Mouse (Mus musculus): ENCODE data around the gene Nxn. TPM values are rescaled to one million over a fixed set of nuclear protein-coding genes. Genes with fewer than 3 reads are reported as not detected.

Nxn gene
- polyA plus RNA-seq, 1 experiment from 2014 or later, result 59.5 TPM

- DNase-seq (ENCODE audit: low spot score), result no peak
- H3K36me3 ChIP-seq, result peaks cover 99% of the 10 kb centered on the region
- no peak overlapping the region for H3K4me3 ChIP-seq
- no peaks in the 10 kb centered on the region for H3K4me1 ChIP-seq
- H3K27me3 ChIP-seq (ENCODE audit: low read depth, poor library complexity, severe bottlenecking), result no peaks in the 10 kb centered on the region
- H3K9me3 ChIP-seq (replicated peaks), result no peaks in the 10 kb centered on the region
- WGBS, result 79% methylated on average over 4 of the region's 4 CpGs
- H3K27ac ChIP-seq (replicated peaks), result no peak overlapping the region
These were observed 20.2 kb upstream of the Nxn start for GRCm38 (mm10) chr11:76419179-76419578.

DNA sequence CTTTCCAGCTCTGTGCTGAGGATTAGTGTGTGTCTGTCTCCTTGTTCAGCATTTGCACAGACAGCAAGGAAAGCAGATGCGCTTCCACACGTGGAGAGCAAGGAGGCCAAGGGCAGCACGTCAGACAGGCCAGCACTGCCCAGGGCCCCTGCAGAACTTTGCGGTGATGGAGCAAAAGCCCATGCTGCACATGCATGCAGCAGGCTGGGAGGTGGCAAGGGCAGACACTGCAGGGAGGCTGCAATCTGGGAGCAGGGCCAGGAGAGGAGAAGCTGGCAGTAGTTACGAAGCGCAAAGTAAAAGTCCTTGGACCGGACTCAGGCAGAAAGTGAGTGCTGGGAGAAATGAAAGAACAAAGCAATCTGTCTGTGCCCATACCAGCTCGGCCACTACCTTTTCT is 19.5 kb upstream of the Nxn start:
- Histone ChIP-seq H3K4me3 (no peak overlapping the region), H3K9me3 (replicated peaks) (no peaks in the 10 kb centered on the region), H3K4me1 (no peaks in the 10 kb centered on the region), H3K27ac (replicated peaks) (no peak overlapping the region), H3K36me3 (peaks cover 99% of the 10 kb centered on the region), H3K27me3 (ENCODE audit: low read depth, poor library complexity, severe bottlenecking) (no peaks in the 10 kb centered on the region)
- WGBS, result 90% methylated on average over 8 of the region's 8 CpGs
- DNase-seq (ENCODE audit: low spot score), result no peak

DNA sequence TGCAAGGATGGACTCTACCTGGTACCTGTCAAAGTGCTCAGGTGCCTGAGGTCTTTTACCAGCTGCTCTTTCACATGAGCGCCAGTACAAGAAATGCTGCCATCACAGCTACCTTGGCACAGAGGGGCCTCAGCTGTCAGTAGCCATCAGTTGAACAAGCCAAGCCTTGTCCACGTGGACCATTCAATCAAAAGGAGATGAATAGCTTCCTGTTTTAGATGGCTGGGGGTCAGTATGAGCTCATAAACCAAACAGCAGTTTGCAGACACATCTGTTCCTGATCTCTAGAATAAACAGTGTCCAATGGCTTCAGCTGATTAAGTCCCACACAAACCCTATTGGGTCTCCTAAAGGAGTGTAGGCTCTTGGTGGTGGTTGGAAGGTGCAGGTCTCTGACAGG is 17.0 kb upstream of the Nxn start:
- H3K4me3 ChIP-seq, result no peak overlapping the region
- H3K9me3 ChIP-seq (replicated peaks), result no peaks in the 10 kb centered on the region
- H3K4me1 ChIP-seq, result no peaks in the 10 kb centered on the region
- H3K27ac ChIP-seq (replicated peaks), result no peak overlapping the region
- peaks cover 97% of the 10 kb centered on the region for H3K36me3 ChIP-seq
- DNase-seq (ENCODE audit: low spot score), result no peak
- H3K27me3 ChIP-seq (ENCODE audit: low read depth, poor library complexity, severe bottlenecking), result no peaks in the 10 kb centered on the region
- WGBS, result 70% methylated on average over 2 of the region's 2 CpGs

DNA sequence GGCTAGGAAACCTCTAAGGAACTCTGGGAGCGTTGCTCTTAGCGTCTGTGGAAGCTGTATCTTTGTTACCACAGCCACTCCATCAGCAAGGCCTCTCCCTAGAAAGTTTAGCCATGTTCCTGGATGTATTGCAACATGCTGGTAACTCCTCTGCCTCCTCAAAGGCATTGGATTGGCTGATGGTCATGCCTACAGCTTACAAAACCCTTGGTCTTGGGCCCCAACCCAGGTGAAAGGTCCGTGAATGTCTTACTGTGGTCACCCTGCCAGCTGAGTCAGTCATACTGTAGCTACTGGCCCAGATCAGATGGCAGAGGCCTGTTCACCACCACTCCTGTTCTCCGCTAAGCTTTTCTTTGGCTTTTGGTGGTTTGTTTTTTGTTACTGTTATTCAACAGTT is 16.1 kb upstream of the Nxn start:
- H3K4me3 ChIP-seq, result no peak overlapping the region
- WGBS, result 94% methylated on average over 4 of the region's 4 CpGs
- H3K27me3 ChIP-seq (ENCODE audit: low read depth, poor library complexity, severe bottlenecking), result no peaks in the 10 kb centered on the region
- no peak for DNase-seq (ENCODE audit: low spot score)
- H3K9me3 ChIP-seq (replicated peaks), result no peaks in the 10 kb centered on the region
- no peaks in the 10 kb centered on the region for H3K4me1 ChIP-seq
- H3K27ac ChIP-seq (replicated peaks), result no peak overlapping the region
- peaks cover 91% of the 10 kb centered on the region for H3K36me3 ChIP-seq

DNA sequence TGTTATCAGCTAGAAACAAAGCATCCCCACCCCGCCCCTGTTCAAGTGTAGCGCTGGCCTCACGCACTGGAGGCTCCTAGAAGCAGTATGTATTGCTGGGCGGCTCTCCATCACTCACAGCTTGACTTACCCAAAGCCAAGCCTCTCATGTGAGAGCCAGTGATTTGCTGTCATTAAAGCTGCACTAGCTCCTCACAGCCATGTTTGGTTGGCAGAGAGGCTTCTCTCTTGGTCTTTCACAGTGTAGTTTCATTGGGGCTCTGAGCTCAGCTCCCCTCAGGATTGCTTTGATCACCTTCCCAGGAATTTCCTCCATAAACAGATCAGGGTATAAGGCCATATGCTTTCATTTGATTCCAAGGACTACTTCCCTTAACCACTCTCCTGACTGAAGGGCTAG is 14.3 kb upstream of the Nxn start:
- peaks cover 79% of the 10 kb centered on the region for H3K36me3 ChIP-seq
- no peaks in the 10 kb centered on the region for H3K9me3 ChIP-seq (replicated peaks)
- no peak for DNase-seq (ENCODE audit: low spot score)
- whole genome bisulfite sequencing, result 87% methylated on average over 4 of the region's 4 CpGs
- peaks cover 4% of the 10 kb centered on the region for H3K4me1 ChIP-seq
- H3K4me3 ChIP-seq, result no peak overlapping the region
- H3K27me3 ChIP-seq (ENCODE audit: low read depth, poor library complexity, severe bottlenecking), result no peaks in the 10 kb centered on the region
- H3K27ac ChIP-seq (replicated peaks), result no peak overlapping the region

DNA sequence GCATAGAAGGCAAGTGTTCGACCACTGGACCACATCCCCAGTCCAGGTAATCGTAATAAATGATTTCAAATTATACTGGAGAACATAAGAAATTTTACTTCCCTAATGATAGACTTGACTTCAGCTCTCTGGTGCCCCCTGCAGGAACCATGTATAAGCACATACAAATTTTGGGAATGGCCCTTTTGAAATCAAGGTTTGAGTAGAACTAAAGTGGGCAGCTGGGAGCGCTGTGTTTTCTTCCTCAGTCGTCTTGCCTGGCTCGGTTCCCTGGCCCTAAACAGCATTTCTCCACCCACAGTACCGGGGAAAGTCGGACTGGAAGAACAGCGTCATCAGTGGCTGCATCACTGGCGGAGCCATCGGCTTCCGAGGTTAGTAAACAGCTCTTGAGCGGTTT is 11.9 kb upstream of the Nxn start:
- no peak overlapping the region for H3K27ac ChIP-seq (replicated peaks)

DNA sequence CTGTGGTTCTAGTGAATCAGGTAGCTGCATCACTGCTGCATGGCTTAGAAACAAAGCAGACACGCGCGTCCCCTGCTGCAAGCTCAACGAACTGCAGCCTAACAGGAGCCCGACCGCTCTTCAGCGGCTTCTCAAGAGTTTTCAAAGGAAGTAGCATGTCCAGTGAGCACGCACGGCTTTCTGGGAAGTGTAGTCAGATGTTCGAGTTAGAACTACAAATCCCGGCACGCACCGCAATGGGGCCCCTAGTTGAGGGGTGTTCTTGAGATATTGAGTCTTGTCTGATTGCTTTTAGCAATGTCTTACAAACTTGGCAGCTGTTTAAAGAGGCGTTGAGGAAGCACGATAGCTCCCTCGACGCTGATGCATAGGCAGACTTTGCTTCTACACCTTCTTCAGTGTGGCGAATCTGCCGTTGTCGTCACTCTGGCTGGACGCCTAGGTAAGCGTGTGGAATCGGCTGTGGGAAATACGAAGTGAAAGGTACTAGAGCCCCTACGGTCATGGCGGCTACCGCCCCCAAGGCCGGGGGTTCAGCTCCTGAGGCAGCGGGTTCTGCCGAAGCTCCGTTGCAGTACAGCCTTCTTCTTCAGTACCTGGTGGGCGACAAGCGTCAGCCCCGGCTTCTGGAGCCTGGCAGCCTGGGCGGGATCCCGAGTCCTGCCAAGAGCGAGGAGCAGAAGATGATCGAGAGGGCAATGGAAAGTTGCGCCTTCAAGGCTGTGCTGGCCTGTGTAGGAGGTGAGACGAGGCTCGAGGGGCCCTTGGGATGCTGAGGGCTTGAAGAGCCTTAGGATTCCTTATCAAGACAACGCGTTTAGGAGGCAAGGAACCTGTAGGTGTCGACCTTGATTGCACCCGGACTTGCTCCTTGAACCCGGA is 8.0 kb upstream of the Nxn start, which contains the start of gene Timm22:
Timm22 (plus strand) TSS at position 251 of the 882 bp plus-strand sequence.
- DNase-seq (ENCODE audit: low spot score), result peak; percentile 95
- H3K27me3 ChIP-seq (ENCODE audit: low read depth, poor library complexity, severe bottlenecking), result no peaks in the 10 kb centered on the region
- H3K9me3 ChIP-seq (replicated peaks), result no peaks in the 10 kb centered on the region
- peak within 1 kb of the TSS; percentile 93 for H3K27ac ChIP-seq (replicated peaks)
- H3K4me1 ChIP-seq, result peaks cover 13% of the 10 kb centered on the region
- WGBS, result under 1% methylated on average over 46 of the region's 46 CpGs
- H3K36me3 ChIP-seq, result peaks cover 16% of the 10 kb centered on the region
- peak within 1 kb of the TSS; percentile 97 for H3K4me3 ChIP-seq

More for the DNA sequence above, 11.9 kb upstream of the Nxn start:
- DNase-seq (ENCODE audit: low spot score), result peak; percentile 43
- WGBS, result 71% methylated on average over 12 of the region's 12 CpGs
- Histone ChIP-seq H3K9me3 (replicated peaks) (no peaks in the 10 kb centered on the region), H3K4me1 (peaks cover 13% of the 10 kb centered on the region), H3K36me3 (peaks cover 55% of the 10 kb centered on the region), H3K4me3 (no peak overlapping the region), H3K27me3 (ENCODE audit: low read depth, poor library complexity, severe bottlenecking) (no peaks in the 10 kb centered on the region)

DNA sequence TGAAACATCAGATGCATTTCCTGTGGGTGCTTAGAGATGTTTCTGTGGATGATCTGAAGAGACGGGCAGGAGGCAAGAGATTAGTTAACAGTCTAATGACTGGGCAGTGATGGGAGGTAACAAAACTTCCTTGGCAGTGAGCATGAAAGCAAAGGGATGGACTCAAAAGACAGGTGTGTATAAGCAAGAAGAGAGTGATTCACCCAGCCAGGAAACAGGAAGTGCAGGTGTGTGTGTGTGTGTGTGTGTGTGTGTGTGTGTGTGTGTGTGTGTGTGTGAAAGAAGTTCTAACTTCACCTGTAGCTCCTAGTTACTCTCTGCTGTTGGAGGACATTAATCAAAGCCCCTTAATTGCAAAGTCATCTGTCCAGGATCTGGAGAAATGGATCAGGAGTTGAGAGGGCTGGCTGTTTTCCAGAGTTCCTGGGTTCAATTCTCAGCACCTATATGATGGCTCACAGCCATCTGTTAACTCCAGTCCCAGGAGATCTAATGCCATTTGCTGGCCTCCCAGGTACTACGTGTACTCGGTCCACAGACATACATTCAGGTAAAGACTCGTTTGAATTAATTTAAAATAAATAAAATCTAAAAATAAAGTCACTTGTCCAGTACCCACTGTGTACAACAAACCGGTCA is 6.8 kb upstream of the Nxn start:
- no peak overlapping the region for H3K27ac ChIP-seq (replicated peaks)
- peaks cover 8% of the 10 kb centered on the region for H3K36me3 ChIP-seq
- peaks cover 13% of the 10 kb centered on the region for H3K4me1 ChIP-seq
- WGBS, result 88% methylated on average over 5 of the region's 5 CpGs
- peaks cover 4% of the 10 kb centered on the region; the same call in 1 of the 2 replicates for H3K27me3 ChIP-seq (ENCODE audit: low read depth, poor library complexity, severe bottlenecking)
- no peak for DNase-seq (ENCODE audit: low spot score)
- no peak overlapping the region for H3K4me3 ChIP-seq
- H3K9me3 ChIP-seq (replicated peaks), result no peaks in the 10 kb centered on the region

DNA sequence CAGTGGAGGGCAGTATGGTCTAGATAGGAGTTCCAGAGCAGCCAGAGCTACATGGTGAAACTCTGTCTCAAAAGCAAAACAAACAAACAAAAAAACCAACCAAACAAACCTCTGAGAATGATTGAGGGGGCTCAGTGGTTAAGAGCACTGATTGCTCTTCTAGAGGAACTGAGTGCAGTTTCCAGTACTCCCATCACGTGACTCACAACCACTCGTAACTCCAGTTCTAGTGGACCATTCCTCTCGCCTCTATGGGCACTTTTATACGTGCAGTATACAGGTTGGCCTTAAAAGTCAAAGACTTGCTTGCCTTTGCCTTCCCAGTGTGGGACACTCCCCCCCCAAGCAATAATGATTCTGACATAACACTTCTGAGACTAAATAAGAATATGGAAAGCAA is 6.2 kb upstream of the Nxn start:
- 74% methylated on average over 4 of the region's 4 CpGs for WGBS
- no peak for DNase-seq (ENCODE audit: low spot score)
- H3K9me3 ChIP-seq (replicated peaks), result no peaks in the 10 kb centered on the region

DNA sequence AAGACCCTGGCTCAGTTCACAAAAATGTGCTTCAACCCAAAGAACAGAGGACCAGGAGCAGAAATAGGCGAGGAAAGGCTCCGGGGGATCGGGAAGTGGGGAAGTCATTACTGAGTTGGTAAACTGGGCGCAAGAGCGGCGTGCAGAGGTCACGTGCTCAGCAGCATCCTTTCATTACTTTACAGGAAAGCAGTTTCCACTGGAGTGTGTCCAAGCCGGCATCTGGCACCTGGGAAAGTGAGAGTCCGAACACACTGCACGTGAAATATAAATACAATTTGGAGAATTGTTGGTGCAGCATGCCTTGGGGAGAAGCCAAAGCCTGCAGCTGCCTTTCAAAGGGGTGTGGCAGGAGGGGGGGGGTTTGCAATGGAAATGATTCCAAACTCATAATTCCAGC is 2.5 kb upstream of the Nxn start:
- H3K9me3 ChIP-seq (replicated peaks), result no peaks in the 10 kb centered on the region
- 79% methylated on average over 10 of the region's 10 CpGs for WGBS
- H3K27ac ChIP-seq (replicated peaks), result no peak overlapping the region
- peaks cover 29% of the 10 kb centered on the region for H3K4me1 ChIP-seq
- H3K36me3 ChIP-seq, result no peaks in the 10 kb centered on the region
- no peak overlapping the region for H3K4me3 ChIP-seq
- no peak for DNase-seq (ENCODE audit: low spot score)
- peaks cover 4% of the 10 kb centered on the region; the same call in 1 of the 2 replicates for H3K27me3 ChIP-seq (ENCODE audit: low read depth, poor library complexity, severe bottlenecking)

More for the DNA sequence above, 6.2 kb upstream of the Nxn start:
- Histone ChIP-seq H3K4me1 (peaks cover 13% of the 10 kb centered on the region), H3K36me3 (peaks cover 7% of the 10 kb centered on the region), H3K27me3 (ENCODE audit: low read depth, poor library complexity, severe bottlenecking) (peaks cover 4% of the 10 kb centered on the region; the same call in 1 of the 2 replicates), H3K27ac (replicated peaks) (no peak overlapping the region), H3K4me3 (no peak overlapping the region)

GRCm38 (mm10) chr11:76399587-76400330 is 819 bp upstream of the Nxn start:
- peaks cover 43% of the 10 kb centered on the region for H3K4me1 ChIP-seq
- peak overlapping the region; percentile 95; the same call in 1 of the 2 replicates for H3K27ac ChIP-seq (replicated peaks)
- H3K4me3 ChIP-seq, result peak overlapping the region; percentile 93
- no peaks in the 10 kb centered on the region for H3K9me3 ChIP-seq (replicated peaks)
- WGBS, result 21% methylated on average over 11 of the region's 11 CpGs
- DNase-seq (ENCODE audit: low spot score), result no peak
- H3K36me3 ChIP-seq, result peaks cover 7% of the 10 kb centered on the region
- peaks cover 4% of the 10 kb centered on the region; the same call in 1 of the 2 replicates for H3K27me3 ChIP-seq (ENCODE audit: low read depth, poor library complexity, severe bottlenecking)

GRCm38 (mm10) chr11:76398312-76398797 is 585 bp downstream of the Nxn start:
- Histone ChIP-seq H3K27ac (replicated peaks) (peak overlapping the region; percentile 95), H3K4me3 (peak overlapping the region; percentile 93), H3K9me3 (replicated peaks) (no peaks in the 10 kb centered on the region), H3K36me3 (peaks cover 12% of the 10 kb centered on the region), H3K4me1 (peaks cover 45% of the 10 kb centered on the region), H3K27me3 (ENCODE audit: low read depth, poor library complexity, severe bottlenecking) (peaks cover 4% of the 10 kb centered on the region; the same call in 1 of the 2 replicates)
- WGBS, result under 1% methylated on average over 31 of the region's 33 CpGs
- no peak for DNase-seq (ENCODE audit: low spot score)
